Mouse (Mus musculus) embryo, embryonic 11.5 days (tissue): ENCODE results near the gene Chrna3.
A peak's percentile ranks its signal among the peaks of the same experiment; 100 is the strongest.

Experiments
- DNase-seq: peaks from one replicate; pipeline ENCODE4 v3.0.0-alpha.2; 2012; ENCODE audit warnings: low read depth, low spot score

Chrna3 gene

GRCm38 (mm10) chr9:55003609-55004008 is 22.8 kb downstream of the Chrna3 start:
- no peak for DNase-seq

- no peak for DNase-seq
These were observed 30.7 kb downstream of the Chrna3 start for GRCm38 (mm10) chr9:54995645-54996044.

- DNase-seq, result no peak
These were observed 32.0 kb downstream of the Chrna3 start for GRCm38 (mm10) chr9:54994381-54994780.

GRCm38 (mm10) chr9:54990362-54990761 is 36.0 kb downstream of the Chrna3 start:
- DNase-seq, result no peak

GRCm38 (mm10) chr9:54982401-54982800 is 44.0 kb downstream of the Chrna3 start:
- DNase-seq, result no peak

- peak; percentile 38 for DNase-seq
These were observed 44.8 kb downstream of the Chrna3 start for GRCm38 (mm10) chr9:54981291-54982191.

GRCm38 (mm10) chr9:54980674-54981073 is 45.7 kb downstream of the Chrna3 start, which contains the start of gene Chrna5:
Gene Chrna5, plus strand, starts transcription at chr9:54980880.
- no peak for DNase-seq

GRCm38 (mm10) chr9:54969972-54970637 is 56.3 kb downstream of the Chrna3 start:
- no peak for DNase-seq

- DNase-seq, result no peak
These were observed 62.7 kb downstream of the Chrna3 start for GRCm38 (mm10) chr9:54963669-54964068.

- no peak for DNase-seq
These were observed 65.3 kb downstream of the Chrna3 start for GRCm38 (mm10) chr9:54961059-54961458.
